27 mouse cellular contexts compared by ENCODE assay signal in the genomic region with DNA sequence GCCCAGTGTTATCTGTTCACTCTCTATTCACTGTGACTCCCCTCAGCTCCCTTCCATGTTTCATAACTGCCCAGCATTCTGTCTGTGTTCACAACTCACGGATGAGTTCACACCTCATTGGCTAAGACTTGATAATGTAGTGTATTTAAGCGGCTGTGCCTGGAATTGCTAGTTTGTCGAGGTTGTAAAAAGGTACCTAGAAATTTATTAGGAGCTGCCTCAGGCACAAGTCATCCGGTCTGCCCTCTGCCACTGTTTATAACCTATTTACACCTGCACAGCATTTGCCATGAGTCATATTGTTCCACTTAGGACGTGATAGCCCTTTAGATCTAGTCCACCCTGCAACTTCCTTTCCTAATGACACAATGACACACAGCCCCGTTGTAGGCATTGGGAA. TPM values are rescaled to one million over a fixed set of nuclear protein-coding genes. Genes with fewer than 3 reads are reported as not detected.
DNase-seq lines count a peak whose midpoint lies in the region; ATAC-seq and TF ChIP-seq lines count a peak whose summit lies in the region.
"Had no signal": no experiment of that assay in that cellular context is flagged by ENCODE, and none has a peak within 500 bp of the region (broad histone marks: within the 10 kb centered on the region; RNA-seq: fewer than 3 reads in every experiment).

No protein-coding gene starts in this region.

- WGBS in kidney, embryonic 14.5 days, result 28% methylated on average over 6 of the region's 6 CpGs
- 34% methylated on average over 6 of the region's 6 CpGs for WGBS in intestine, embryonic 15.5 days
- 50% methylated on average over 6 of the region's 6 CpGs for WGBS in stomach, postnatal 0 days

- no peak overlapping the region for H3K4me3 ChIP-seq in kidney, embryonic 14.5 days (ENCODE audit: low read length)
- H3K4me3 ChIP-seq in intestine, embryonic 15.5 days (replicated peaks), result no peak overlapping the region
- no peak overlapping the region for H3K4me3 ChIP-seq in stomach, postnatal 0 days (ENCODE audit: low read depth, low read length)
- H3K4me3 ChIP-seq: forebrain, embryonic 15.5 days; hindbrain, embryonic 10.5 days; hindbrain, embryonic 15.5 days; limb, embryonic 10.5 days; limb, embryonic 15.5 days; liver, embryonic 15.5 days; midbrain, embryonic 15.5 days; neural tube, embryonic 15.5 days had no signal

- no peak for TF ChIP-seq CTCF in stomach, postnatal 0 days (IDR thresholded peaks at IDR 0.05; ENCODE audit: low read depth)

- H3K36me3 ChIP-seq in kidney, embryonic 14.5 days (ENCODE audit: control insufficient read depth, insufficient read depth, low read length), result no peaks in the 10 kb centered on the region
- H3K36me3 ChIP-seq in intestine, embryonic 15.5 days, result no peaks in the 10 kb centered on the region
- H3K36me3 ChIP-seq in stomach, postnatal 0 days (ENCODE audit: control insufficient read depth, insufficient read depth, low read length), result no peaks in the 10 kb centered on the region
- H3K36me3 ChIP-seq: forebrain, embryonic 15.5 days; hindbrain, embryonic 10.5 days; hindbrain, embryonic 15.5 days; limb, embryonic 10.5 days; limb, embryonic 15.5 days; liver, embryonic 15.5 days; midbrain, embryonic 15.5 days; neural tube, embryonic 15.5 days had no signal

- TF ChIP-seq EP300 in stomach, postnatal 0 days (optimal IDR thresholded peaks at IDR 0.05), result no peak

- no peaks in the 10 kb centered on the region for H3K4me1 ChIP-seq in kidney, embryonic 14.5 days (ENCODE audit: control insufficient read depth, insufficient read depth, low read length)
- no peaks in the 10 kb centered on the region for H3K4me1 ChIP-seq in intestine, embryonic 15.5 days (replicated peaks)
- H3K4me1 ChIP-seq in stomach, postnatal 0 days (replicated peaks; ENCODE audit: control insufficient read depth, insufficient read depth), result no peaks in the 10 kb centered on the region
- H3K4me1 ChIP-seq: forebrain, embryonic 15.5 days; hindbrain, embryonic 10.5 days; hindbrain, embryonic 15.5 days; limb, embryonic 10.5 days; limb, embryonic 15.5 days; liver, embryonic 15.5 days; midbrain, embryonic 15.5 days; neural tube, embryonic 15.5 days had no signal

- no peak overlapping the region for H3K9ac ChIP-seq in kidney, embryonic 14.5 days (ENCODE audit: low read depth, low read length)
- no peak overlapping the region for H3K9ac ChIP-seq in intestine, embryonic 15.5 days
- no peak overlapping the region for H3K9ac ChIP-seq in stomach, postnatal 0 days (ENCODE audit: low read length)
- H3K9ac ChIP-seq: forebrain, embryonic 15.5 days; hindbrain, embryonic 15.5 days; limb, embryonic 15.5 days; liver, embryonic 15.5 days; lung, embryonic 14.5 days; midbrain, embryonic 15.5 days; neural tube, embryonic 15.5 days had no signal

- peak; percentile 47 for DNase-seq in kidney, adult 9 months
- DNase-seq in kidney, postnatal 25 days, result peak; percentile 23 to 57
- DNase-seq in stomach, postnatal 0 days (ENCODE audit: low spot score), result no peak
- no peak for DNase-seq in cerebellum, adult 8-10 months
- DNase-seq in urinary bladder, postnatal 36 days (ENCODE audit: low spot score in 2 of 2), result no peak
- no peak for DNase-seq in gastrocnemius, adult 18-20 months (ENCODE audit: low spot score)
- DNase-seq: adrenal gland, postnatal 36 days; B cell, adult 2 months; cerebellum, adult 2 months; cerebellum, postnatal 36 days; heart, postnatal 14 days; layer of hippocampus, adult 9-11 months; lung, embryonic 14.5 days; lung, postnatal 14 days; retina, postnatal 1 day; right cerebral cortex, postnatal 14 days; thymus, adult 2 months had no signal

- no peaks in the 10 kb centered on the region; the same call in 1 of the 2 replicates for H3K27me3 ChIP-seq in kidney, embryonic 14.5 days (ENCODE audit: control insufficient read depth, insufficient read depth, low read length)
- H3K27me3 ChIP-seq in intestine, embryonic 15.5 days (replicated peaks), result no peaks in the 10 kb centered on the region
- H3K27me3 ChIP-seq in stomach, postnatal 0 days (ENCODE audit: control insufficient read depth, insufficient read depth, low read length), result no peaks in the 10 kb centered on the region
- H3K27me3 ChIP-seq: forebrain, embryonic 15.5 days; hindbrain, embryonic 15.5 days; limb, embryonic 15.5 days; midbrain, embryonic 15.5 days; neural tube, embryonic 15.5 days had no signal

- no peak overlapping the region for H3K27ac ChIP-seq in kidney, embryonic 14.5 days (ENCODE audit: low read depth, low read length)
- no peak overlapping the region for H3K27ac ChIP-seq in intestine, embryonic 15.5 days
- H3K27ac ChIP-seq in stomach, postnatal 0 days (replicated peaks), result no peak overlapping the region
- H3K27ac ChIP-seq: forebrain, embryonic 15.5 days; hindbrain, embryonic 10.5 days; hindbrain, embryonic 15.5 days; limb, embryonic 10.5 days; limb, embryonic 15.5 days; liver, embryonic 15.5 days; midbrain, embryonic 15.5 days; neural tube, embryonic 15.5 days had no signal

- no peaks in the 10 kb centered on the region for H3K9me3 ChIP-seq in kidney, embryonic 14.5 days (ENCODE audit: control insufficient read depth, low read length)
- H3K9me3 ChIP-seq in intestine, embryonic 15.5 days, result no peaks in the 10 kb centered on the region
- H3K9me3 ChIP-seq in stomach, postnatal 0 days (ENCODE audit: control insufficient read depth, low read length), result no peaks in the 10 kb centered on the region
- H3K9me3 ChIP-seq: forebrain, embryonic 15.5 days; hindbrain, embryonic 15.5 days; limb, embryonic 10.5 days; limb, embryonic 15.5 days; liver, embryonic 15.5 days; midbrain, embryonic 15.5 days; neural tube, embryonic 15.5 days had no signal

- ATAC-seq in kidney, embryonic 14.5 days (ENCODE audit: low FRiP score, low TSS enrichment), result no peak
- ATAC-seq in intestine, embryonic 15.5 days, result peak; percentile 90
- peak; percentile 89 for ATAC-seq in stomach, postnatal 0 days (ENCODE audit: low FRiP score, low TSS enrichment)
- ATAC-seq: forebrain, embryonic 15.5 days; midbrain, embryonic 15.5 days had no signal

- no peak overlapping the region for H3K4me2 ChIP-seq in kidney, embryonic 14.5 days (replicated peaks; ENCODE audit: low read depth, low read length)
- no peak overlapping the region for H3K4me2 ChIP-seq in intestine, embryonic 15.5 days (replicated peaks)
- H3K4me2 ChIP-seq in stomach, postnatal 0 days (replicated peaks; ENCODE audit: low read depth), result no peak overlapping the region
- H3K4me2 ChIP-seq: forebrain, embryonic 15.5 days; hindbrain, embryonic 15.5 days; limb, embryonic 15.5 days; liver, embryonic 15.5 days; lung, embryonic 14.5 days; midbrain, embryonic 15.5 days; neural tube, embryonic 15.5 days had no signal

RNA-seq across cellular contexts. Expression of a gene that starts 50.0 kb away (rescaled TPM):
- polyA plus RNA-seq in kidney, embryonic 14.5 days (2014; fragmentation: Nextera tagmentation; extraction: Ambion mirVana), result 22.8 and 28.9 TPM in 2 replicates
- 56.2 and 60.8 TPM in 2 replicates for polyA plus RNA-seq in intestine, embryonic 15.5 days (2015; fragmentation: Nextera tagmentation; extraction: Ambion mirVana)
- polyA plus RNA-seq in stomach, postnatal 0 days (2015; fragmentation: Nextera tagmentation; extraction: Ambion mirVana), result 31.2 and 32.5 TPM in 2 replicates
- total RNA-seq in gastrocnemius, adult 18-20 months (2021), result 10 to 100 TPM; 20.1 to 21.7 TPM

Comparison
In these comparisons a context has a peak if more than half of its experiments do, and no peak if none do; other contexts are left out.
1. DNase-seq: peak in kidney, adult 9 months (single experiment) and kidney, postnatal 25 days (2 of 2); none in stomach, postnatal 0 days (single experiment), cerebellum, adult 8-10 months (single experiment), urinary bladder, postnatal 36 days (0 of 2) and gastrocnemius, adult 18-20 months (single experiment).